Mouse (Mus musculus) gastrocnemius, adult 18-20 months (tissue): ENCODE results near the gene Tor1aip1. TPM values are rescaled to one million over a fixed set of nuclear protein-coding genes. Genes with fewer than 3 reads are reported as not detected.

ENCODE experiments used
- DNase-seq: peaks from one replicate; pipeline ENCODE4 v3.0.0; 2021; ENCODE audit warnings: low spot score
- total RNA-seq, 2 experiments: library from RNA; stranded (reverse); gene quantifications; 2 replicates each; pipeline ENCODE4 v1.2.3; 2021

The Tor1aip1 gene
- total RNA-seq, 2 experiments from 2014 or later: 124 to 126 TPM

DNA sequence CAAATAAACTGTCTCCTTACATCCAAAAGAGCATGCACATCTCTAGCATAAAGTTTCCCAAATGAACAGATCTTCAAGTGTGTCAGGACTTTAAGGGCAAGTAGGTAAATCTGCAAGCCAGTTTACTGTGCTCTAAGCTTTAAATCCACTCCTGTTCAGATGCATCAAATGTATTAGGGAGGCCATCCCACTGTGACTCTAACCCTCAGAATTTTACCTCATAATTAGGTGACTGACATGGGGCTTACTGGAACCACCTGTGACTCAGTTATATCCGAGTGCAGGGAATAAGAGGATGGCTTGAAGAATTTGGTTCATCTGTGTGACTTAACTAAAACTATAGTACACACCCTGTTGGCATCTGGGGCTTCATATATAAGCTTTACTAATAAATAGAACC is 1.6 kb downstream of the Tor1aip1 start:
- no peak for DNase-seq

DNA sequence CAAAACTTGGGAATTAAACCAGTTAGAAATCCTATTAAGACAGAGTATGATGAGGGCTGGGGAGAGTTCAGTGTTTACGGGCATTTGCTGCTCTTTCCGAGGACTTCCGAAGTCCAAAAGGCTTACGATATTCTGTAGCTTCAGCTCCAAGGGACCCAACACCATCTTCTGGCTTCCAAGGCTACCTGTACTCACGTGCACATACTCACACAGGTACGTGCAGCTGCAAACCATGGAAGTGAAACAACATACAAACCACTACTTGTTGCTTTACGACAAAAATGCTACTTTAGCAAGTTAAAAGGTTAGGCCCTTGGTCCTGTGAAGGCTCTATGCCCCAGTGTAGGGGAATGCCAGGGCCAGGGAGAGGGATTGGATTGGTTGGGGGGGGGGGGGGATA is 2.4 kb downstream of the Tor1aip1 start:
- DNase-seq: no peak

DNA sequence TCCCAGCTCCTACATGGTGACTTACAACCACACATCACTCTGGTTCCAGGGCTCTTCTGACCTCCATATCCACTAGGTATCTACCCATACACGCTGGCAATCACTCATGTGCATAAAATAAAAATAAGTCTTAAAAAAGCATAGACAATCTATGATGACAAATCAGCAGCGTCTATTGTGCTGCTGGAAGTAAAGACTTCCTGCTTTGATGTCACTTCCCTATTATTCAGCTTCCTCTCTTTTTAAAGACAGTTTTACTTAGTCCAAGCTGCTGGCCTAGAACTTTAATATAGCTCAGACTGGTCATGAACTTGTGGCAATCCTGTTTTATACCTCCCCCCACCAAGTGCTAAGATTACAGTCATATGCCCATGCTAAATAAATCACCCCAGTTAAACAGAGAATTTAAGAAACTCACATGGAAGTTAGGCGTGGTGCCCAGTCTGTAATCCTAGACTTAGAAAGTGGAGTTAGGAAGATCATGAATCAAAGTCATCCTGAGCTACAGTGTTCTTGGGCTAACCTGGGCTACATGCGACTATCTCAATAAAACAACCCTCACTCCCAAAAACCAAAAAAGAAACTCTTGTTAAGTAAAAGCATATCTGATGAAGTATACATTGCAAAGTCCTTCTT is 7.8 kb downstream of the Tor1aip1 start:
- DNase-seq: peak; percentile 82

DNA sequence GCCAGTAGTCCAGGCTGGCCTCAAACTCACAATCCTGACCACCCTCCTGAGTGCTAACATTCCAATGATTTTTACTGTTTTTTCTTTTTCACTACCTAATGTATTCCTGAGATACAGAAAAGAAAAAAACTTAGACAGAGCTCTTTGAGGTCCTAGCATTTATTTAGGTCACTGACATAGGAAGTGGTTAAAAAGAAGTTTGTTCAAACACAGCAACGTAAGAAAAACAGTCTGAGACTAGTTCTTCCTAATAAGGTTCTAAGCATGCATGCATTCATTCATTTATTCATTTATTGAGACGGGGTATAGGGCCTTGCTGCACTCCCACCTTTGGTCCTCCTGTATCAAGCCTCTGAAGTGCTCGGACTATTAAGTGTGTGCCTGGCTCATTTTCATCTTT is 8.4 kb downstream of the Tor1aip1 start:
- no peak for DNase-seq

DNA sequence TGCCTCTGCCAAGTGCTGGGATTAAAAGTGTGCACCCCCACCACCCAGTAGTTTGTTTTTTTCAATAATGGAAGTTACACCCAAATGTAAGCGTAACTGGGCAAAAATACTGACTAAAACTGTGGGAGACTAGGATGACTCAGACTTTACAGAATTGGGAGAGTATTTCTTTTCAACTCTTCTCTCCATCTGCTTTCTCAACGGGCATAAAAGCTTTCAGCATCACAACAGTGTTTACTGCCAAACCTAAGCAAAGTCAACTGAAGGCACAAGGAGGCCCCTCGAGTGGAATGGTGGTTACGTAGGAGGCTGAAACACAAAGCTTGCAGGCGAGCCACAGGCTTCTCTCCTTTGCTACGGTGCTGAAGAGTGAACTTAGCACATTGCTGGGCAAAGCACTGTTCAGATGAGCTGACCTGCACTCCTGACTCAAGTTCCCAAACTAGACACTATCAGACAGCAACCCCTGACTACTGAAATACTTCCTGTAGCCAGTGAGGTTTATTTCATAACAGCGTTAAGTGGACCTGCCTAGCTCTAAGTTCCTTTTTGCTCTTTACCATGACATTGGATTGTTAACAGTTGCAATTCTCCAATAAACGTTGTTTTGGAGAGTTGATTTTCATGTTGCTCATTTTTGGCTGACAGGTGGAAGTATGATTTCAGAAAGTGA is 11.3 kb downstream of the Tor1aip1 start:
- no peak for DNase-seq

- DNase-seq: no peak
Measured at GRCm38 (mm10) chr1:156020402-156020801, 15.9 kb downstream of the Tor1aip1 start.

DNA sequence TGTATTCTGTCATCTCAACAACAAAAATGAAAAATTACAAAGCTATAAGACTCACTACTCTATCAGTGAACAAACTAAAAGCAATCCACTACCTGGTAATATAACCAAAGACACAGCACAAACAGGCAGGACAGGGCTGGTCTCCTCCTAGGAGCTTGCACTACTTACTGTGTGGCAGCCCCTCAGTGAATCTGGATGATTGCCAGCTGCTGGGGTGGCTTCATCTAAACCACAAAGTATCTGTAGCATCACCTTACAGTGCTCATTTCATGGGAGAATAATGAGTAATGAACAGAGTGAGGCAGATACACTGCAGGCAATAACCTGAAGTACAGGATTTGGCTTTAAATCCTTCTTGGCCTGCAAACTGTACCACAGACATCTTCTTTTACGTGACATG is 16.5 kb downstream of the Tor1aip1 start:
- DNase-seq: no peak

DNA sequence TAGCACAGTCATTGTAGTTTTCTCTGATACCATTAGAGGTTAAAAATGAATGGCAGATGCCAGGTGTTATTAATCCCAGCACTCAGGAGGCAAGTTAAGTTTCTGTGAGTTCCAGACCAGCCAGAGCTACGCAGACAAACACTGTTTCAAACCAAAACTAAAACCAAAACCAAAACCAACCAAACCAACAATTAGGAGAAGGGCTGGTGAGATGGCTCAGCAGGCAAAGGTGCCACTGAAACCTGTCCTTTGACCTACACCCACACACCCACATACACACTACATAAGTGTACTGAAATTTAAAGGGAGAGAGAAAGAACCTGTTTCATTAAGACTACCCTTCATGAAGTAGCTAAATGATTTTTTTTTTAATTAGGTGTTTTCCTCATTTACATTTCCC is 27.3 kb downstream of the Tor1aip1 start:
- no peak for DNase-seq

DNA sequence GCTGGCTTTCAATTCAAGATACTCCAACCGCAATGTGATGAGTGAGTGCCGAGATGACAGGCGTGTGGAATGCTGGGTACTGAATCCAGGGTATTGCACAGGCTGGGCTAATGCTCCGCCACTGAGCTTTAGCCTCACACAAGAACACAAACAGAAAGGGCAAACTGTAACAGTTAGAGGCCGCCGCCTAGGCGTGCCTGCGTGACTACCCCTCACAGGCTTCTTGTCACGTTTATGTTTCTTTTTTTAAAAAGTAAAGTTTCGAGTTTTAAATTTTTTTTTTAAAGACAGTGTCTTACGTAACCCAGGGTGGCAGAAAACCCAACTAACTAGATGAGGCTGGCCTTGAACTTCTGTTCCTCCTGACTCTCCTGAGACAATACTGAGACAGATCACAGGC is 30.4 kb downstream of the Tor1aip1 start:
- DNase-seq: no peak

- DNase-seq: no peak
Measured at GRCm38 (mm10) chr1:156003201-156003935, 32.9 kb downstream of the Tor1aip1 start.

GRCm38 (mm10) chr1:156002366-156002765 is 33.9 kb downstream of the Tor1aip1 start:
- DNase-seq: no peak

DNA sequence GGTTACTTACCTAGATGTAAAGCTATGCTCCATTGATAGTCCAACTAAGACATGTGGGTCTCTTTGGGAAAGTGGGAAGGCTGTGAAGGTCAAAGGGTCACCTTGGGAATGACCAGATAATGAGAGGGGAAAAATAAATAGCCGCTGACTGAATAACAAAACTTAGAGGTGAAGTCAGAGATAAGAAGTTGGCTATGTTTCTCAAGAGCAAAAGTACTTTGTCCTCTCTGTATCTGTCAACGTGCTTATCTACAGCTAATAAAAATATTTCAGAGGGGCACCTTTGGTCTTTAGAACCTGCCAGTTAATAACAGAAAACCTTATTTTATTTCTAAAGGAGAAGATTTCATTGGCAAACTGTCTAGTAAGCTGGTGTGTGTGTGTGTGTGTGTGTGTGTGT is 40.7 kb downstream of the Tor1aip1 start:
- DNase-seq: no peak

GRCm38 (mm10) chr1:155994524-155994923 is 41.8 kb downstream of the Tor1aip1 start:
- no peak for DNase-seq

GRCm38 (mm10) chr1:155990391-155990790 is 45.9 kb downstream of the Tor1aip1 start:
- DNase-seq: no peak

DNA sequence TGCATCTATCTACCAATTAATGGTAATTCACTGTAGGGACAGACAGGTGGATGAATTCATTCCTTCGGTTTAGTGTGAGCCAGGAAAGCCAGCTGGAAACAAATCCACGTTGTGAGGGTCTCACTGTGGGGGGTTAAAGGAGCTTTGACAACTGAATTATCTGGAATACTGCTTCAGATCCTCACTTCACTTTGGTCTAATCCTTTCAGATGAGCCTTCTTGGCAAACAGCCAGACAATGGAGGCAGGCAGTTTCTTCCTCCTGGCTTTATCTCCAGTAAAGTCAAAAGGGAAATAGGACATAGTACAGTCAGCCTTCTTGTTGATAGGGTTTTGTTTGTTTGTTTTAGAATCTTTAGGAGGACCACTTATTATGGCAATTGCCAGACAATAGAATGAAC is 46.9 kb downstream of the Tor1aip1 start:
- DNase-seq: no peak

DNA sequence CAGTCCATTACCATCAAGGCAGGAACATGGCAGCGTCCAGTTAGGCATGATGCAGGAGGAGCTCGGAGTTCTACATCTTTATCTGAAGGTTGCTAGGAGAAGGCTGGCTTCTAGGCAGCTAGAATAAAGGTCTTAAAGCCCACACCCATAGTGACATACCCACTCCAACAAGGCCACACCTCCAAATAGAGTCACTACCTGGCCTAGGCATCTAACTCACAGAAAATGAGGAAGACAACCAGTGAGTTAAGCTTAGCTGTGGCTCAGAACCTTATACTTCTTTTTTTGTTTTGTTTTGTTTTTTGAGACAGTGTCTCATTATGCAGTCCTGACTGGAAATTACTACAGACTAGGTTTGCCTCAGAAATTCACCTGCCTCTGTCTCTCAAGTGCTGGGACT is 48.7 kb downstream of the Tor1aip1 start:
- DNase-seq: no peak

DNA sequence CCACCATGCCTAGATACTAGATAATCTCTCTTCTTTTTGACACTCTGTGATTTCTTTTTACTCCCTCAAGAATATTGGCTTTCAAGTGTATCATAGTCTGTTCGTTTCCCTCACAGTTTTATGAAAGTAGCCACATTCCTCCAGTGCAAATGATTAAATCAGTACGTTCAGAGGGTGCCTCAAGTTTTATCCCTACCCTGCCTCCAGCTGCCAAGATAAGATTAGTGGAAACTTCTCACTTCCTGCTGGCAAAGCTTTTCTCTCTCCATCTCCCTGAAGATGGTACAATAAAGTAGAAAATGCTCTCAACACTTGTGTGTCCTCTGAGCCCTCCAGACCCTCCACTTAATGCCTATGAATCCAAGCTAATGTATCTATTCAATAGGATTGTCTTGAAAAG is 61.3 kb downstream of the Tor1aip1 start:
- no peak for DNase-seq

GRCm38 (mm10) chr1:155973719-155974379 is 62.4 kb downstream of the Tor1aip1 start:
- DNase-seq: no peak

- peak; percentile 98 for DNase-seq
Measured at GRCm38 (mm10) chr1:155973068-155973718, 63.1 kb downstream of the Tor1aip1 start, which contains the start of gene Cep350. TSS of gene Cep350 (minus strand) at chr1:155973255.

GRCm38 (mm10) chr1:155972146-155973067 is 63.9 kb downstream of the Tor1aip1 start:
- peak; percentile 30 for DNase-seq
